Mouse (Mus musculus) spleen, adult 2 months (tissue): ENCODE measurements at regions not wholly inside any gene's neighbourhood (a gene's known extent, or its start where the extent isn't known, plus 50 kb on each side); places are given as distances from the start of the nearest gene placed in this dataset.

Experiments used
- DNase-seq, 2 experiments: peaks; one replicate each; pipeline versions ENCODE4 v3.0.0 to v3.0.0-alpha.2; 2012 to 2021; ENCODE audit warnings: low spot score in 2 of 2, low read depth in 1 of 2
- H3K27ac ChIP-seq: fragments of 200-500 bp; 2 replicates; pipeline ENCODE4 v1.5.1; 2012; ENCODE audit warnings: low read length, inconsistent platforms; ENCODE audit not compliant: insufficient read depth
- H3K27me3 ChIP-seq: fragments of 200-500 bp; 2 replicates; pipeline ENCODE4 v1.6.1; 2012; ENCODE audit warnings: mild to moderate bottlenecking, moderate library complexity, low read length, inconsistent platforms; ENCODE audit not compliant: control insufficient read depth, insufficient read depth
- H3K36me3 ChIP-seq: fragments of 200-500 bp; 2 replicates; pipeline ENCODE4 v1.6.1; 2012; ENCODE audit warnings: mild to moderate bottlenecking, low read length, inconsistent platforms; ENCODE audit not compliant: control insufficient read depth, insufficient read depth
- H3K4me1 ChIP-seq: fragments of 200-500 bp; 2 replicates; pipeline ENCODE4 v1.6.1; 2011; ENCODE audit warnings: inconsistent platforms; ENCODE audit not compliant: control insufficient read depth, insufficient read depth, insufficient read length
- H3K4me3 ChIP-seq: fragments of 200-500 bp; 2 replicates; pipeline ENCODE4 v1.5.1; 2011; ENCODE audit warnings: mild to moderate bottlenecking, inconsistent platforms; ENCODE audit not compliant: insufficient read depth, insufficient read length; ENCODE audit errors: extremely low read depth
- CTCF ChIP-seq: fragments of 200-500 bp; IDR thresholded peaks from 2 replicates; pipeline ENCODE4 v1.5.1; 2011; ENCODE audit warnings: mild to moderate bottlenecking, inconsistent platforms; ENCODE audit not compliant: insufficient read depth, insufficient read length, insufficient replicate concordance; ENCODE audit errors: extremely low read depth
- POLR2A ChIP-seq: fragments of 200-500 bp; IDR thresholded peaks from 2 replicates; pipeline ENCODE4 v1.6.1; 2011; ENCODE audit warnings: low read depth, low read length, inconsistent platforms
- WGBS: fragments of 180-500 bp; shearing (Covaris S2); methylation state at CpG from one replicate; pipeline ENCODE4 v1.1.7; 2018; 5-methylcytosine and 5-hydroxymethylcytosine counted together

DNA sequence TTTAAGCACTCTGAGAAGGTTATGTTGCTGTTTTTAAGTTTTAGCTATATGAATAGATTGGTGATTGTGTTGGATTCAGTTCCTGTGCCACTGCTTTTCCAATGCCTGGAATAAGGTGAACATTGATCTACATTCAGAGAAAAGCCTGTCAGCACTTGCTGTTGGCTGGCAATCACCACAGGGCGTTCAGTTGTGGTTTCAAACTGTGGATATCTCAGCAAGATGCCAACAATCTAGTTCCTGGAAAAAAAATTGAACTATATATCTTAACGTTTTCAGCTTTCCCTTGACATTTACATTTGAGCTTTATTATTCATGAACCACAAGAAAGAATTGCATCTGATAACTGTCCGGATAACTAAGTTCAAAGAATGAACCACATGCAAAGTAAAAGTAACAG lies 170.2 kb upstream of the Gm11146 start:
- Histone ChIP-seq H3K27me3 (no peaks in the 10 kb centered on the region), H3K4me1 (no peaks in the 10 kb centered on the region), H3K27ac (no peak overlapping the region), H3K36me3 (no peaks in the 10 kb centered on the region), H3K4me3 (no peak overlapping the region)
- no peak for DNase-seq
- WGBS: 20% methylated on average over 3 of the region's 3 CpGs
- TF ChIP-seq POLR2A: no peak
- TF ChIP-seq CTCF: no peak

- WGBS: 90% methylated on average over 4 of the region's 4 CpGs
- Histone ChIP-seq H3K27ac (no peak overlapping the region), H3K27me3 (no peaks in the 10 kb centered on the region), H3K4me1 (no peaks in the 10 kb centered on the region), H3K36me3 (no peaks in the 10 kb centered on the region), H3K4me3 (no peak overlapping the region)
- no peak for DNase-seq
- no peak for TF ChIP-seq CTCF
- no peak for TF ChIP-seq POLR2A
Observed at GRCm38 (mm10) chr16:77760926-77761347, 159.0 kb upstream of the Gm11146 start.

- DNase-seq: no peak
- Histone ChIP-seq H3K4me3 (no peak overlapping the region), H3K27me3 (no peaks in the 10 kb centered on the region), H3K4me1 (no peaks in the 10 kb centered on the region), H3K36me3 (no peaks in the 10 kb centered on the region), H3K27ac (no peak overlapping the region)
- TF ChIP-seq CTCF: no peak
- no peak for TF ChIP-seq POLR2A
- 90% methylated on average over 4 of the region's 4 CpGs for WGBS
Observed at GRCm38 (mm10) chr16:77760479-77760878, 158.6 kb upstream of the Gm11146 start.

DNA sequence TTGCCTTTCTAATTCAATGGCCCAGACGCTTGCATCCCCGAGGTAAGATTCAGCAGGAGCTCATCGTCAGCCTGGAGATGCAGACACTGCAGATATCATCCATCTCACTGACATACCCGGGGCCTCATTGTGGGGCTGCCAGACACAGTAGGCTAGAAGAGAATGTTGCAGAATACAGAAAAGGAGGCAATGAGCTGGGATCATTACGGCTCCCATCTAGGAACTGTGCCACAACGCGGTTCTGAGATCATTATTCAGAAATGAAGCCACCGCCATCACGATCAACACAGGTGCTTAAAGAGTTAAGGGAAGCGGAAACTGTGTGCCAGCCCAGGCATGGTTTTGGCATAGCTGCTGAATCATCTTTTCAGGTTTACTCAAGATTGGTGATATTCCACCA lies 158.1 kb upstream of the Gm11146 start:
- no peak overlapping the region for H3K27ac ChIP-seq
- H3K27me3 ChIP-seq: no peaks in the 10 kb centered on the region
- H3K4me1 ChIP-seq: no peaks in the 10 kb centered on the region
- WGBS: 90% methylated on average over 10 of the region's 10 CpGs
- no peak overlapping the region for H3K4me3 ChIP-seq
- no peak for DNase-seq
- H3K36me3 ChIP-seq: no peaks in the 10 kb centered on the region
- TF ChIP-seq POLR2A: no peak
- no peak for TF ChIP-seq CTCF

DNA sequence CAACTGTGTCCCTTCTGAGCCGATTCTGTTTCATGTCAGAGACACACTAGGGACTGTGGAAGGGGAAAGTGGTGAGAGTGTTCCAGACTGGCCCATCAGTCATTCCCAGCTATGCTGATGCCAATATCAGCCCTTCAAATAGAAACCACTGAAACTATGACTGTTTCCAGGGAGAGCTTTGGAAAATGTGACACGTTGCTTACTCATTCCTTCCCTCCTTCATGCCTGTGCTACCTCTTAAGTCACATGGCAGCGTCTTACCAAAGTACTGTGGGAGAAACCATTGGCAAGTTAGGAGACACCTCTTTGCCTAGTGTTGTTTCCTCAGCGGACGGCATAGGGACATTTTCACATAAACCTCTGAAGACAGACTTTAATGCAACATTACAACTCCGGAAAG lies 153.0 kb upstream of the Gm11146 start:
- no peaks in the 10 kb centered on the region for H3K36me3 ChIP-seq
- WGBS: 80% methylated on average over 6 of the region's 6 CpGs
- H3K27ac ChIP-seq: no peak overlapping the region
- no peaks in the 10 kb centered on the region for H3K4me1 ChIP-seq
- H3K27me3 ChIP-seq: no peaks in the 10 kb centered on the region
- no peak overlapping the region for H3K4me3 ChIP-seq
- DNase-seq: no peak
- TF ChIP-seq CTCF: no peak
- TF ChIP-seq POLR2A: no peak

DNA sequence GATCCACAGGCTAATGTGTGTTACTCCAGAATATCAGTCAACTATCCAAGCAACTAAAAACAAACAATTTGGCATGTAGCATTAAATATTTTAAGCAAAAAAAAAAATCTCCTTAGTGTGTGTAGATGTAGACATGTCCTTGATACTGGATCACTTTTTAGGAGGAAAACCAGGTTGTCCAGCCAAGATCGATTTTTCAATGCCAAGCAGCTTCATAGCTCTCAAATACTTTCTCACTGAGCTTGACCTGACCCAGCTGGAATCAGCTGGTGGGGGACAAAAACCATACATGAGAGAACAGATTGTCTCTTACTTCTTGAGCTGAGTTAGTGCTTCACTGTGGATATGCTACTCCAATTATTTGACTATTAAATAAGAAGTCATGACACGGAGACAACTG lies 147.6 kb upstream of the Gm11146 start:
- TF ChIP-seq POLR2A (no peak), CTCF (no peak)
- no peak overlapping the region for H3K27ac ChIP-seq
- H3K4me1 ChIP-seq: no peaks in the 10 kb centered on the region
- no peak overlapping the region for H3K4me3 ChIP-seq
- 84% methylated on average over 2 of the region's 2 CpGs for WGBS
- no peaks in the 10 kb centered on the region for H3K36me3 ChIP-seq
- no peak for DNase-seq
- no peaks in the 10 kb centered on the region for H3K27me3 ChIP-seq

- WGBS: 81% methylated on average over 6 of the region's 6 CpGs
Observed at GRCm38 (mm10) chr16:77743838-77744237, 141.9 kb upstream of the Gm11146 start.

GRCm38 (mm10) chr16:77738821-77739220 lies 136.9 kb upstream of the Gm11146 start:
- Histone ChIP-seq H3K27ac (no peak overlapping the region), H3K4me1 (no peaks in the 10 kb centered on the region), H3K27me3 (no peaks in the 10 kb centered on the region), H3K36me3 (no peaks in the 10 kb centered on the region), H3K4me3 (no peak overlapping the region)
- no peak for DNase-seq
- TF ChIP-seq POLR2A (no peak), CTCF (no peak)
- 86% methylated on average over 1 of the region's 1 CpGs for WGBS

More at GRCm38 (mm10) chr16:77743838-77744237, 141.9 kb upstream of the Gm11146 start:
- TF ChIP-seq POLR2A (no peak), CTCF (no peak)
- DNase-seq: no peak
- Histone ChIP-seq H3K4me1 (no peaks in the 10 kb centered on the region), H3K27me3 (no peaks in the 10 kb centered on the region), H3K36me3 (no peaks in the 10 kb centered on the region), H3K4me3 (no peak overlapping the region), H3K27ac (no peak overlapping the region)
